9 mouse cellular contexts compared by ENCODE assay signal in genomic region chr13:51400186-51400719, GRCm38 (mm10). TPM values are rescaled to one million over a fixed set of nuclear protein-coding genes. Genes with fewer than 3 reads are reported as not detected.
A peak's percentile ranks its signal among the peaks of the same experiment; 100 is the strongest.
DNase-seq lines count a peak whose midpoint lies in the region; ATAC-seq and TF ChIP-seq lines count a peak whose summit lies in the region.
"Had no signal": no experiment of that assay in that cellular context is flagged by ENCODE, and none has a peak within 500 bp of the region (broad histone marks: within the 10 kb centered on the region; RNA-seq: fewer than 3 reads in every experiment).

No protein-coding gene starts in this region.

- ATAC-seq in heart, embryonic 12.5 days (ENCODE audit: insufficient number of reproducible peaks, low FRiP score) = 0 out of 2 replicates have a peak, but pooled peaks have one; percentile 26
- ATAC-seq in hindbrain, embryonic 13.5 days (ENCODE audit: low FRiP score) = peak; percentile 78
- peak; percentile 45 for ATAC-seq in limb, embryonic 13.5 days (ENCODE audit: low FRiP score, low read depth)
- ATAC-seq: Patski had no signal

- no peaks in the 10 kb centered on the region for H3K27me3 ChIP-seq in heart, embryonic 12.5 days (replicated peaks)
- H3K27me3 ChIP-seq in hindbrain, embryonic 13.5 days = no peaks in the 10 kb centered on the region
- no peaks in the 10 kb centered on the region for H3K27me3 ChIP-seq in limb, embryonic 13.5 days
- no peaks in the 10 kb centered on the region for H3K27me3 ChIP-seq in small intestine, adult 2 months (ENCODE audit: control insufficient read depth, insufficient read depth, low read length)
- H3K27me3 ChIP-seq: Patski had no signal

- no peak overlapping the region for H3K27ac ChIP-seq in heart, embryonic 12.5 days (ENCODE audit: poor library complexity, severe bottlenecking)
- no peak overlapping the region; the same call in 1 of the 2 replicates for H3K27ac ChIP-seq in hindbrain, embryonic 13.5 days
- H3K27ac ChIP-seq in limb, embryonic 13.5 days = peak overlapping the region; percentile 39; the same call in 1 of the 2 replicates
- H3K27ac ChIP-seq in small intestine, adult 2 months (ENCODE audit: insufficient read depth, low read depth, low read length) = no peak overlapping the region

- no peak for TF ChIP-seq CTCF in small intestine, adult 2 months (IDR thresholded peaks at IDR 0.05; ENCODE audit: extremely low read depth, insufficient read length, insufficient replicate concordance, low read depth, low read length)

- TF ChIP-seq POLR2A in small intestine, adult 2 months (IDR thresholded peaks at IDR 0.05; ENCODE audit: low read depth, low read length) = no peak

- DNase-seq in heart, adult 9 months (ENCODE audit: low spot score in 2 of 2) = no peak
- peak; percentile 69 for DNase-seq in 416B (ENCODE audit: low read depth)
- peak; percentile 60 for DNase-seq in adrenal gland, postnatal 10 days
- no peak for DNase-seq in gastrocnemius, postnatal 10 days

- 0 out of 2 replicates have a peak, but pooled peaks cover 3% of the 10 kb centered on the region for H3K9me3 ChIP-seq in heart, embryonic 12.5 days (replicated peaks)
- H3K9me3 ChIP-seq in hindbrain, embryonic 13.5 days = 0 out of 2 replicates have a peak, but pooled peaks cover 2% of the 10 kb centered on the region
- peaks cover 1% of the 10 kb centered on the region; the same call in 1 of the 2 replicates for H3K9me3 ChIP-seq in limb, embryonic 13.5 days

- peak overlapping the region; percentile 75 for H3K9ac ChIP-seq in heart, embryonic 12.5 days
- H3K9ac ChIP-seq in hindbrain, embryonic 13.5 days = peak overlapping the region; percentile 72
- H3K9ac ChIP-seq in limb, embryonic 13.5 days = peak overlapping the region; percentile 55

- H3K36me3 ChIP-seq in heart, embryonic 12.5 days = no peaks in the 10 kb centered on the region
- H3K36me3 ChIP-seq in hindbrain, embryonic 13.5 days = no peaks in the 10 kb centered on the region
- no peaks in the 10 kb centered on the region for H3K36me3 ChIP-seq in limb, embryonic 13.5 days
- no peaks in the 10 kb centered on the region for H3K36me3 ChIP-seq in small intestine, adult 2 months (ENCODE audit: control insufficient read depth, insufficient read depth, low read length)

- peak overlapping the region; percentile 90 for H3K4me2 ChIP-seq in heart, embryonic 12.5 days
- peak overlapping the region; percentile 73 for H3K4me2 ChIP-seq in hindbrain, embryonic 13.5 days
- H3K4me2 ChIP-seq in limb, embryonic 13.5 days (replicated peaks) = peak overlapping the region; percentile 80

- WGBS in heart, embryonic 12.5 days = 25% methylated on average over 14 of the region's 14 CpGs
- WGBS in hindbrain, embryonic 13.5 days = 33% methylated on average over 14 of the region's 14 CpGs
- 15% methylated on average over 14 of the region's 14 CpGs for WGBS in limb, embryonic 13.5 days
- whole genome bisulfite sequencing in small intestine, adult 2 months = 32% methylated on average over 14 of the region's 14 CpGs

- peaks cover 18% of the 10 kb centered on the region for H3K4me1 ChIP-seq in heart, embryonic 12.5 days (replicated peaks)
- 0 out of 2 replicates have a peak, but pooled peaks cover 11% of the 10 kb centered on the region for H3K4me1 ChIP-seq in hindbrain, embryonic 13.5 days (replicated peaks)
- peaks cover 12% of the 10 kb centered on the region for H3K4me1 ChIP-seq in limb, embryonic 13.5 days
- no peaks in the 10 kb centered on the region for H3K4me1 ChIP-seq in small intestine, adult 2 months (ENCODE audit: control insufficient read depth, insufficient read depth, insufficient read length, low read length)

- H3K4me3 ChIP-seq in heart, embryonic 12.5 days = peak overlapping the region; percentile 49
- H3K4me3 ChIP-seq in hindbrain, embryonic 13.5 days = peak overlapping the region; percentile 42
- H3K4me3 ChIP-seq in limb, embryonic 13.5 days = peak overlapping the region; percentile 36
- peak overlapping the region; percentile 18; the same call in 1 of the 2 replicates for H3K4me3 ChIP-seq in small intestine, adult 2 months (ENCODE audit: low read depth, low read length)

RNA-seq across cellular contexts. Expression of gene S1pr3, which starts 8.2 kb away (rescaled TPM):
- polyA plus RNA-seq in heart, embryonic 12.5 days (2016; fragmentation: Nextera tagmentation; extraction: Ambion mirVana) = 18.7 and 19.3 TPM in 2 replicates
- 10 to 100 TPM; 19.9 to 22.4 TPM for total RNA-seq in adrenal gland, postnatal 10 days (2021)
- 14.1 TPM in 2 replicates for polyA plus RNA-seq in hindbrain, embryonic 13.5 days (2015; fragmentation: Nextera tagmentation; extraction: Ambion mirVana)
- polyA plus RNA-seq in limb, embryonic 13.5 days (2015; fragmentation: Nextera tagmentation; extraction: Ambion mirVana) = 145 and 161 TPM in 2 replicates
- 2.5 and 3.2 TPM in 2 replicates for polyA plus RNA-seq in small intestine, adult 2 months (2012; rRNA removed)
- total RNA-seq in gastrocnemius, postnatal 10 days (2021) = 10 to 100 TPM; 14.6 to 21.7 TPM

Comparison
In these comparisons a context has a peak if more than half of its experiments do, and no peak if none do; other contexts are left out.
1. ATAC-seq: peak in every context shown above with its lines; median percentile 78 in hindbrain, embryonic 13.5 days; 45 in limb, embryonic 13.5 days; 26 in heart, embryonic 12.5 days.
2. DNase-seq: peak in 416B (single experiment) and adrenal gland, postnatal 10 days (single experiment); none in heart, adult 9 months (0 of 2) and gastrocnemius, postnatal 10 days (single experiment).
3. Peak in every context shown above with its lines, with median percentiles within 50 percentile points of each other: H3K4me2 ChIP-seq, H3K4me3 ChIP-seq and H3K9ac ChIP-seq.